Mouse (Mus musculus) liver, embryonic 16.5 days (tissue): ENCODE results near the gene Gpr141. TPM values are rescaled to one million over a fixed set of nuclear protein-coding genes. Genes with fewer than 3 reads are reported as not detected.

Experiments
- ATAC-seq: fragments of 200-750 bp; cut with Nextera tagmentation; 2 replicates; pipeline ENCODE4 v1.8.0; 2017; ENCODE audit warnings: low read depth, mild to moderate bottlenecking, moderate number of reproducible peaks, moderate library complexity
- H3K27ac ChIP-seq: fragments of 300-500 bp; sonication (generic); 2 replicates; pipeline ENCODE4 v1.5.1; 2014; ENCODE audit warnings: mild to moderate bottlenecking, low read length
- H3K27me3 ChIP-seq: fragments of 300-500 bp; sonication (generic); 2 replicates; pipeline ENCODE4 v1.6.1; 2014; ENCODE audit warnings: low read depth, low read length, mixed read lengths; ENCODE audit not compliant: control insufficient read depth, insufficient read depth
- H3K36me3 ChIP-seq: fragments of 300-500 bp; sonication (generic); 2 replicates; pipeline ENCODE4 v1.6.1; 2014; ENCODE audit warnings: mild to moderate bottlenecking; ENCODE audit not compliant: control insufficient read depth, insufficient read depth
- H3K4me1 ChIP-seq: fragments of 300-500 bp; sonication (generic); 2 replicates; pipeline ENCODE4 v1.6.1; 2014; ENCODE audit warnings: low read depth, low read length, mixed read lengths; ENCODE audit not compliant: control insufficient read depth
- H3K4me2 ChIP-seq: fragments of 300-500 bp; sonication (generic); 2 replicates; pipeline ENCODE4 v1.6.1; 2014; ENCODE audit warnings: low read depth, low read length, mixed read lengths
- H3K4me3 ChIP-seq: fragments of 300-500 bp; sonication (generic); 2 replicates; pipeline ENCODE4 v1.5.1; 2014; ENCODE audit warnings: low read depth, mild to moderate bottlenecking, low read length
- H3K9ac ChIP-seq: fragments of 300-500 bp; sonication (generic); 2 replicates; pipeline ENCODE4 v1.6.1; 2014; ENCODE audit warnings: low read depth, low read length
- H3K9me3 ChIP-seq: fragments of 300-500 bp; sonication (generic); replicated peaks from 2 replicates; pipeline ENCODE4 v1.6.1; 2016; ENCODE audit warnings: low read length; ENCODE audit not compliant: control insufficient read depth
- WGBS: fragments of 180-500 bp; shearing (Covaris S2); extraction: QIAGEN DNeasy Blood & Tissue Kit; methylation state at CpG from one replicate; pipeline ENCODE4 v1.1.7; 2014; ENCODE audit not compliant: insufficient replicate concordance; 5-methylcytosine and 5-hydroxymethylcytosine counted together
- polyA plus RNA-seq: library from polyadenylated mRNA; unstranded; fragments of >200 nt; fragmentation: Nextera tagmentation; extraction: Ambion mirVana; gene quantifications from 2 replicates; pipeline ENCODE4 v1.2.1, GENCODE M21; 2015

Gpr141 gene
- polyA plus RNA-seq, 1 experiment from 2014 or later: 4.3 TPM

DNA sequence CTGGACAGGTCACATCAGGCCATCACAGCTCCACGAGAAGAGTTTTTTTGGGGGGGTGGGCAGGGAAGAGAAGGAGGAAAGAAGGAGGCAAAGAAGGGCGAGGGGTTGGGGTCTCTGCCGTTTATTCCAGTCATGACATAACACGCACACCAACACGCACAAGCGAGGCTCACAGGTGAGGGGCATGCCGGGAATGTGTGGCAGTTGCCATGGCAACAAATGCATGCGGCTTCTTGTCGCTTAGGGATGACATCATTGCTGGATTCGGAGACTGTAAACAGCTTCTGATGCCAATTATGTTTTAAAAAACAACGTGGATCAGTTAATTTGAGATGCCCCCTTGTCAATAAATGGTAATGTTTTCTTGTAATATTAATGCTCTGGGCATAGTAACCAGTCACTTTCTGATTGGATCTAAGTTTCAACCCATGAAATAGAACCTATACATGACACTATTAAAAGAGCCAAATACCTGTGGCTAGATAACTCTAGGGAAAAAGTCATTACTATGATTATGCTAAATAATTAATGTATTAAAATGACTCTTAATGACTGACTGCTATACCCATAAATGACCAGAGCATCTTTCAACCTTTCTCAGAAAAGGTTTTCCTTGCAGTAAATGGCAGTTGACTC is 122.5 kb downstream of the Gpr141 start:
- ATAC-seq: no peak
- 65% methylated on average over 11 of the region's 11 CpGs for WGBS
- H3K4me1 ChIP-seq: no peaks in the 10 kb centered on the region
- H3K9me3 ChIP-seq: no peaks in the 10 kb centered on the region
- H3K27me3 ChIP-seq: no peaks in the 10 kb centered on the region; the same call in 1 of the 2 replicates
- no peak overlapping the region for H3K4me2 ChIP-seq
- H3K27ac ChIP-seq: no peak overlapping the region
- H3K9ac ChIP-seq: no peak overlapping the region
- H3K4me3 ChIP-seq: no peak overlapping the region
- H3K36me3 ChIP-seq: no peaks in the 10 kb centered on the region

DNA sequence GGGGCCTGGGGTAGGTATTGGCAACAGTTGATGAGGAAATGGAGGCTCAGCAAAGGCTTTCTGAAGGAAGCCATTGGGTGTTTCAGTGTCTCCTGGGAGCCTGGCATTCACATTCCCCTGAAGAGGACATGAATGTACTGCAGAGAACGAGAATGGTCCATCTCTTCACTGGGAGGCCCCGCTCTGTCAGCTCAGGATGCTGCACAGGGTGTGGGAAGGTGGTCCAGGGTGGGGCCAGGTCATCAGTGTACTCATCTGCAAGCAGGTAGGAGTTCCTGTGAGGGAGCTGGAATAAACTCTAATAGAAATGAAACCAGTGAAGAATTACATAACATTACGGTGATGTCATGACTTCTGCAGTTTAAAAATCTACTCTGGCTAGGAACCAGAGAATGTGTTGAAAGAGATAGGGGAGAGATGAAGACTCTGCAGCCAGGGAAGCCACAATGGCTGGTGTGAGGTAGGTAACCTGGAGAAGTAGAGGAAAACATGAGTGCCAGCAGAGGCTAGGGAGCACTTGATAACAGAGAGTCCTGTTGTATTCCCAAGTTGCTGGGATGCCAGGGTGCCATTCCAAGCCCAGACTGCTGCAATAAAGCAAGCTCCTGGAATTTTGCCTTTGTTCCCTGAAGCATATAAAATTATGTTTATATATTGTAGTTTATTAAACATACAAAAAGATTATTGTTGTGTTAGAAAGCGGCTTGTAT is 123.2 kb downstream of the Gpr141 start:
- no peaks in the 10 kb centered on the region; the same call in 1 of the 2 replicates for H3K27me3 ChIP-seq
- WGBS: 65% methylated on average over 4 of the region's 4 CpGs
- ATAC-seq: no peak
- no peaks in the 10 kb centered on the region for H3K4me1 ChIP-seq
- no peak overlapping the region for H3K9ac ChIP-seq
- H3K27ac ChIP-seq: no peak overlapping the region
- H3K4me3 ChIP-seq: no peak overlapping the region
- H3K4me2 ChIP-seq: no peak overlapping the region
- no peaks in the 10 kb centered on the region for H3K9me3 ChIP-seq
- no peaks in the 10 kb centered on the region for H3K36me3 ChIP-seq

Other genes with a start within 250 kb of the Gpr141 start
- 9.5 and 10.4 TPM in 2 replicates for gene Epdr1, start 204.3 kb downstream of the Gpr141 start, polyA plus RNA-seq
- gene Sfrp4, start 201.2 kb downstream of the Gpr141 start, polyA plus RNA-seq: 0.22 and 0.40 TPM in 2 replicates
- gene Nme8, start 126.5 kb downstream of the Gpr141 start, polyA plus RNA-seq: not detected in 2 replicates